Mouse (Mus musculus) heart, adult 2 months (tissue): ENCODE results near the gene Nomo1.

Experiments used
- CTCF ChIP-seq: fragments of 200-600 bp; IDR thresholded peaks from 2 replicates; pipeline ENCODE4 v1.8.1; 2022; ENCODE audit warnings: antibody characterized with exemption, mild to moderate bottlenecking, moderate library complexity
- EP300 ChIP-seq: fragments of 200-500 bp; IDR thresholded peaks from 2 replicates; pipeline ENCODE4 v1.6.1; 2011; ENCODE audit warnings: low read depth, low read length, control low read depth; ENCODE audit not compliant: insufficient read depth
- POLR2A ChIP-seq: fragments of 200-500 bp; IDR thresholded peaks from 2 replicates; pipeline ENCODE4 v1.6.1; 2011; ENCODE audit warnings: mild to moderate bottlenecking, low read depth, low read length, control low read depth; ENCODE audit not compliant: insufficient read depth

DNA sequence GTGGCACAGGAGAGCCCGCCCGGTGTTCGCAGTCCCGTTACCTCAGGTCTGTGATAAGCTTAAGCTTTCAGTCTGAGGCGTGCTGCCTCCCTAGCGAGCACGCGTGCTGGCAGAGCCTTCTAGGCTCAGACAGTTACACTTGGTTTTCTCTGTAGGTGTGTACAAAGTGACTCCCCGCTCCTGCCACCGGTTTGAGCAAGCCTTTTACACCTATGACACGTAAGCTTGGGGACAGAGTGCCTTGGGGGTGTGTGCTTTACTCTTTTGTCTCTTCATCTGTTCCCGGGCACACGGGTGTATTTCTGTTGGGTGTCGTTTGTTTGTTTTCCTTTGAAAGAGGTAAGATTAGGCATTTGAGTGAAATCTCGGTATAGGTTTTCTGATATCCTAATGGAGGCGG lies 28.1 kb downstream of the Nomo1 start:
- TF ChIP-seq EP300 = no peak
- TF ChIP-seq POLR2A = no peak
- no peak for TF ChIP-seq CTCF
